9 mouse cellular contexts compared by ENCODE assay signal in the genomic region with DNA sequence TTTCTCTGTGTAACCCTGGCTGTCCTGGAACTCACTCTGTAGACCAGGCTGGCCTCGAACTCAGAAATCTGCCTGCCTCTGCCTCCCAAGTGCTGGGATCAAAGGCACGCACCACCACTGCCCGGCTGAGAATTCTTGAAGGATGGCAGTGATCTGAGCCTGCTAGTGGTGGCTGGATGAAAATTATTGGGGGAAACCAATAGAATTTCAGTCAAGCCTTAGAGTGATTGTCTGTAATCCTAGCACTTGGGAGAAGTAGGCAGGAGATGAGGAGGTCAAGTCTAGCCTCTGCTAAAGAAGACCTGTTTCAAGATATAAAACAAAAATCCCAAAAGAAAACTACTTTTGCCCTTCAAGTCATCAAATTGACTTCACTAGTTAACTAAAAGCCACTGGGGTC. TPM values are rescaled to one million over a fixed set of nuclear protein-coding genes. Genes with fewer than 3 reads are reported as not detected.
A peak's percentile ranks its signal among the peaks of the same experiment; 100 is the strongest.
DNase-seq lines count a peak whose midpoint lies in the region; ATAC-seq lines count a peak whose summit lies in the region.
"Had no signal": no experiment of that assay in that cellular context is flagged by ENCODE, and none has a peak within 500 bp of the region (broad histone marks: within the 10 kb centered on the region; RNA-seq: fewer than 3 reads in every experiment).

No protein-coding gene starts in this region.

- no peak for DNase-seq in heart, postnatal 10 days
- DNase-seq in embryonic facial prominence, embryonic 11.5 days (ENCODE audit: low spot score), result no peak
- no peak for DNase-seq in hindbrain, embryonic 14.5 days (ENCODE audit: low spot score)
- DNase-seq in midbrain, embryonic 11.5 days (ENCODE audit: low spot score, missing footprints), result no peak
- DNase-seq in embryo, embryonic 11 days, result no peak
- no peak for DNase-seq in urinary bladder, adult 18-20 months (ENCODE audit: low spot score in 2 of 2)

- H3K36me3 ChIP-seq in heart, embryonic 15.5 days, result peaks cover 18% of the 10 kb centered on the region
- H3K36me3 ChIP-seq in embryonic facial prominence, embryonic 11.5 days (replicated peaks; ENCODE audit: control insufficient read depth, insufficient read depth, low read depth, low read length), result peaks cover 11% of the 10 kb centered on the region
- peaks cover 25% of the 10 kb centered on the region for H3K36me3 ChIP-seq in hindbrain, embryonic 14.5 days (replicated peaks; ENCODE audit: control insufficient read depth, insufficient read depth)
- peaks cover 6% of the 10 kb centered on the region; the same call in 1 of the 2 replicates for H3K36me3 ChIP-seq in midbrain, embryonic 11.5 days (ENCODE audit: control insufficient read depth, insufficient read depth, low read length)

- no peak for ATAC-seq in heart, embryonic 15.5 days (replicated peaks; ENCODE audit: insufficient number of reproducible peaks, insufficient read depth, low FRiP score, low read depth)
- 0 out of 2 replicates have a peak, but pooled peaks have one; percentile 2 for ATAC-seq in embryonic facial prominence, embryonic 11.5 days (replicated peaks; ENCODE audit: insufficient number of reproducible peaks, low FRiP score, low TSS enrichment, low read depth)
- peak; percentile 41; the same call in 1 of the 2 replicates for ATAC-seq in hindbrain, embryonic 14.5 days (ENCODE audit: low FRiP score)
- ATAC-seq in midbrain, embryonic 11.5 days (ENCODE audit: low FRiP score), result peak; percentile 52
- ATAC-seq in CD4-positive, CD25-positive, alpha-beta regulatory T cell, adult 4 months, result no peak

- 86% methylated on average over 3 of the region's 3 CpGs for WGBS in heart, embryonic 15.5 days
- WGBS in embryonic facial prominence, embryonic 11.5 days, result 93% methylated on average over 3 of the region's 3 CpGs
- 97% methylated on average over 3 of the region's 3 CpGs for WGBS in hindbrain, embryonic 14.5 days
- 87% methylated on average over 3 of the region's 3 CpGs for WGBS in midbrain, embryonic 11.5 days

- peak overlapping the region; percentile 77; the same call in 1 of the 2 replicates for H3K4me2 ChIP-seq in heart, embryonic 15.5 days
- no peak overlapping the region; the same call in 1 of the 2 replicates for H3K4me2 ChIP-seq in embryonic facial prominence, embryonic 11.5 days (ENCODE audit: low read depth, low read length)
- no peak overlapping the region for H3K4me2 ChIP-seq in hindbrain, embryonic 14.5 days (replicated peaks)
- peak overlapping the region; percentile 94; the same call in 1 of the 2 replicates for H3K4me2 ChIP-seq in midbrain, embryonic 11.5 days

- H3K9ac ChIP-seq in heart, embryonic 15.5 days, result no peak overlapping the region
- no peak overlapping the region for H3K9ac ChIP-seq in embryonic facial prominence, embryonic 11.5 days (replicated peaks; ENCODE audit: low read length)
- no peak overlapping the region for H3K9ac ChIP-seq in hindbrain, embryonic 14.5 days
- H3K9ac ChIP-seq in midbrain, embryonic 11.5 days (ENCODE audit: low read length), result no peak overlapping the region

- H3K27ac ChIP-seq in heart, embryonic 15.5 days, result no peak overlapping the region
- H3K27ac ChIP-seq in embryonic facial prominence, embryonic 11.5 days (replicated peaks; ENCODE audit: low read depth, low read length), result no peak overlapping the region
- H3K27ac ChIP-seq in hindbrain, embryonic 14.5 days, result no peak overlapping the region
- H3K27ac ChIP-seq in midbrain, embryonic 11.5 days (ENCODE audit: low read depth, low read length), result no peak overlapping the region

- no peaks in the 10 kb centered on the region for H3K27me3 ChIP-seq in heart, embryonic 15.5 days
- no peaks in the 10 kb centered on the region for H3K27me3 ChIP-seq in embryonic facial prominence, embryonic 11.5 days (ENCODE audit: control insufficient read depth, insufficient read depth, low read length)
- H3K27me3 ChIP-seq in hindbrain, embryonic 14.5 days (ENCODE audit: control insufficient read depth, insufficient read depth, low read length), result no peaks in the 10 kb centered on the region
- H3K27me3 ChIP-seq in midbrain, embryonic 11.5 days (ENCODE audit: control insufficient read depth, insufficient read depth, low read length), result no peaks in the 10 kb centered on the region
- H3K27me3 ChIP-seq: CH12.LX had no signal

- intact Hi-C loops in heart, postnatal 10 days (cut with DNase I), result no loop called here

- peaks cover 14% of the 10 kb centered on the region for H3K4me1 ChIP-seq in heart, embryonic 15.5 days (replicated peaks)
- no peaks in the 10 kb centered on the region for H3K4me1 ChIP-seq in embryonic facial prominence, embryonic 11.5 days (ENCODE audit: control insufficient read depth, insufficient read depth, low read length)
- peaks cover 11% of the 10 kb centered on the region for H3K4me1 ChIP-seq in hindbrain, embryonic 14.5 days (replicated peaks; ENCODE audit: control insufficient read depth, insufficient read depth, low read length)
- H3K4me1 ChIP-seq in midbrain, embryonic 11.5 days (ENCODE audit: control insufficient read depth, insufficient read depth, low read length), result peaks cover 11% of the 10 kb centered on the region

- H3K4me3 ChIP-seq in heart, embryonic 15.5 days, result peak overlapping the region; percentile 93
- H3K4me3 ChIP-seq in embryonic facial prominence, embryonic 11.5 days (ENCODE audit: low read depth, low read length), result no peak overlapping the region; the same call in 1 of the 2 replicates
- peak overlapping the region; percentile 76; the same call in 1 of the 2 replicates for H3K4me3 ChIP-seq in hindbrain, embryonic 14.5 days (replicated peaks; ENCODE audit: low read length)
- H3K4me3 ChIP-seq in midbrain, embryonic 11.5 days (ENCODE audit: low read depth, low read length), result no peak overlapping the region; the same call in 1 of the 2 replicates

- H3K9me3 ChIP-seq in heart, embryonic 15.5 days (replicated peaks), result no peaks in the 10 kb centered on the region
- no peaks in the 10 kb centered on the region for H3K9me3 ChIP-seq in embryonic facial prominence, embryonic 11.5 days (replicated peaks; ENCODE audit: control insufficient read depth, low read length)
- no peaks in the 10 kb centered on the region for H3K9me3 ChIP-seq in hindbrain, embryonic 14.5 days (ENCODE audit: control insufficient read depth, low read length)
- H3K9me3 ChIP-seq in midbrain, embryonic 11.5 days (ENCODE audit: control insufficient read depth, low read length), result no peaks in the 10 kb centered on the region

RNA-seq across cellular contexts. Expression of a gene that starts 0.4 kb away (rescaled TPM):
- 44.5 and 62.5 TPM in 2 replicates for polyA plus RNA-seq in heart, embryonic 15.5 days (2015; fragmentation: Nextera tagmentation; extraction: Ambion mirVana)
- 10 to 100 TPM; 31.7 to 32.5 TPM for total RNA-seq in heart, postnatal 10 days (2021)
- polyA plus RNA-seq in embryonic facial prominence, embryonic 11.5 days (2014; fragmentation: Nextera tagmentation; extraction: Ambion mirVana), result 73.0 and 85.7 TPM in 2 replicates
- polyA plus RNA-seq in hindbrain, embryonic 14.5 days (2014; fragmentation: Nextera tagmentation; extraction: Ambion mirVana), result 87.8 and 93.4 TPM in 2 replicates
- 77.4 and 84.4 TPM in 2 replicates for polyA plus RNA-seq in midbrain, embryonic 11.5 days (2014; fragmentation: Nextera tagmentation; extraction: Ambion mirVana)
- polyA plus RNA-seq in CD4-positive, CD25-positive, alpha-beta regulatory T cell, adult 4 months (2017; shearing (Covaris generic)), result 100 to 1,000 TPM in 1 of 2 experiments, 10 to 100 TPM in 1; 67.4 to 122 TPM

RNA-seq across cellular contexts. Expression of a gene that starts 9.7 kb away (rescaled TPM):
- 525 and 658 TPM in 2 replicates for polyA plus RNA-seq in heart, embryonic 15.5 days (2015; fragmentation: Nextera tagmentation; extraction: Ambion mirVana)
- total RNA-seq in heart, postnatal 10 days (2021), result 100 to 1,000 TPM; 275 to 333 TPM
- 815 and 826 TPM in 2 replicates for polyA plus RNA-seq in embryonic facial prominence, embryonic 11.5 days (2014; fragmentation: Nextera tagmentation; extraction: Ambion mirVana)
- 574 and 709 TPM in 2 replicates for polyA plus RNA-seq in hindbrain, embryonic 14.5 days (2014; fragmentation: Nextera tagmentation; extraction: Ambion mirVana)
- polyA plus RNA-seq in midbrain, embryonic 11.5 days (2014; fragmentation: Nextera tagmentation; extraction: Ambion mirVana), result 708 and 747 TPM in 2 replicates
- 100 to 1,000 TPM; 250 to 281 TPM for polyA plus RNA-seq in CD4-positive, CD25-positive, alpha-beta regulatory T cell, adult 4 months (2017; shearing (Covaris generic))

RNA-seq across cellular contexts. Expression of a gene that starts 15.5 kb away (rescaled TPM):
- 23.0 and 32.6 TPM in 2 replicates for polyA plus RNA-seq in heart, embryonic 15.5 days (2015; fragmentation: Nextera tagmentation; extraction: Ambion mirVana)
- total RNA-seq in heart, postnatal 10 days (2021), result 1 to 10 TPM; 6.9 TPM
- polyA plus RNA-seq in embryonic facial prominence, embryonic 11.5 days (2014; fragmentation: Nextera tagmentation; extraction: Ambion mirVana), result 89.2 and 89.9 TPM in 2 replicates
- polyA plus RNA-seq in hindbrain, embryonic 14.5 days (2014; fragmentation: Nextera tagmentation; extraction: Ambion mirVana), result 27.7 and 32.5 TPM in 2 replicates
- polyA plus RNA-seq in midbrain, embryonic 11.5 days (2014; fragmentation: Nextera tagmentation; extraction: Ambion mirVana), result 53.2 and 58.8 TPM in 2 replicates
- polyA plus RNA-seq in CD4-positive, CD25-positive, alpha-beta regulatory T cell, adult 4 months (2017; shearing (Covaris generic)), result 1 to 10 TPM; 6.5 to 9.0 TPM
- total RNA-seq: CH12.LX had no signal

RNA-seq across cellular contexts. Expression of a gene that starts 16.0 kb away (rescaled TPM):
- polyA plus RNA-seq in heart, embryonic 15.5 days (2015; fragmentation: Nextera tagmentation; extraction: Ambion mirVana), result 107 and 123 TPM in 2 replicates
- total RNA-seq in heart, postnatal 10 days (2021), result 10 to 100 TPM; 77.8 to 88.5 TPM
- 79.6 and 88.2 TPM in 2 replicates for polyA plus RNA-seq in embryonic facial prominence, embryonic 11.5 days (2014; fragmentation: Nextera tagmentation; extraction: Ambion mirVana)
- 75.7 and 81.1 TPM in 2 replicates for polyA plus RNA-seq in hindbrain, embryonic 14.5 days (2014; fragmentation: Nextera tagmentation; extraction: Ambion mirVana)
- polyA plus RNA-seq in midbrain, embryonic 11.5 days (2014; fragmentation: Nextera tagmentation; extraction: Ambion mirVana), result 87.7 and 100 TPM in 2 replicates
- polyA plus RNA-seq in CD4-positive, CD25-positive, alpha-beta regulatory T cell, adult 4 months (2017; shearing (Covaris generic)), result 100 to 1,000 TPM; 139 to 160 TPM

RNA-seq across cellular contexts. Expression of a gene that starts 25.1 kb away (rescaled TPM):
- polyA plus RNA-seq in heart, embryonic 15.5 days (2015; fragmentation: Nextera tagmentation; extraction: Ambion mirVana), result 45.3 and 46.5 TPM in 2 replicates
- 10 to 100 TPM; 23.7 to 25.0 TPM for total RNA-seq in heart, postnatal 10 days (2021)
- polyA plus RNA-seq in embryonic facial prominence, embryonic 11.5 days (2014; fragmentation: Nextera tagmentation; extraction: Ambion mirVana), result 41.5 and 42.3 TPM in 2 replicates
- 35.0 and 37.4 TPM in 2 replicates for polyA plus RNA-seq in hindbrain, embryonic 14.5 days (2014; fragmentation: Nextera tagmentation; extraction: Ambion mirVana)
- polyA plus RNA-seq in midbrain, embryonic 11.5 days (2014; fragmentation: Nextera tagmentation; extraction: Ambion mirVana), result 37.3 and 37.8 TPM in 2 replicates
- polyA plus RNA-seq in CD4-positive, CD25-positive, alpha-beta regulatory T cell, adult 4 months (2017; shearing (Covaris generic)), result 10 to 100 TPM; 14.3 to 16.4 TPM

Comparison
In these comparisons a context has a peak if more than half of its experiments do, and no peak if none do; other contexts are left out.
1. ATAC-seq: peak in embryonic facial prominence, embryonic 11.5 days (single experiment), hindbrain, embryonic 14.5 days (single experiment) and midbrain, embryonic 11.5 days (single experiment); none in heart, embryonic 15.5 days (single experiment) and CD4-positive, CD25-positive, alpha-beta regulatory T cell, adult 4 months (single experiment).
2. H3K4me2 ChIP-seq: peak in heart, embryonic 15.5 days (single experiment) and midbrain, embryonic 11.5 days (single experiment); none in embryonic facial prominence, embryonic 11.5 days (single experiment) and hindbrain, embryonic 14.5 days (single experiment).
3. H3K4me3 ChIP-seq: peak in heart, embryonic 15.5 days (single experiment) and hindbrain, embryonic 14.5 days (single experiment); none in embryonic facial prominence, embryonic 11.5 days (single experiment) and midbrain, embryonic 11.5 days (single experiment).